Mouse (Mus musculus): Measurements from ENCODE around the gene Dusp7.

DNA sequence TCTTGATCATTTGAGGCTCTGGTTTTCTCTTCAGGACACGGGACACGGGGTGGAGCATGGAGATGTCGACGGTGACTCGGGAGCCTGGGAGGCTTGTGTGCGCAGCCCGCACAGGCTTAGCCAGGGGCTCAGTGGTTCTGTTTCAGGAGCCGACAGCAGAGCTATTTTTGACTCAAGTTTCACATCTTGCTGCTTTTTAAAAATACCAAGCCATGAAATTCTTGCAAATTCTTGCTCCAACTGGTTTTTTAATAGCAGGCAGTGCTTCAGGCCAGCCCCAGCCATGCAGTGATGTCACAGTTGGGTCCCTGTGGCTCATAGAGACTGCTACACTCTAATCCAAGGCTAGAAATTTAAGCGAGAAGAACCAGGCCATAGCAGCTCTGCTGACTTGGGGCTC is 30.8 kb upstream of the Dusp7 start:
- TF ChIP-seq POLR2A (IDR thresholded peaks at IDR 0.05; ENCODE audit: extremely low read depth, insufficient read depth, low read length) (no peak), CTCF (IDR thresholded peaks at IDR 0.05; ENCODE audit: low read depth, low read length) (no peak)

All from liver, adult 2 months (tissue).